Mouse (Mus musculus) testis, adult 2 months (tissue): Measurements from ENCODE around the gene Pck1.

Experiments used
- CTCF ChIP-seq: fragments of 200-500 bp; IDR thresholded peaks from 2 replicates; pipeline ENCODE4 v1.5.1; 2012; ENCODE audit warnings: low read depth, mild to moderate bottlenecking, inconsistent platforms, low read length, moderate library complexity; ENCODE audit not compliant: control insufficient read depth, insufficient read depth, insufficient replicate concordance
- POLR2A ChIP-seq: fragments of 200-500 bp; IDR thresholded peaks from 2 replicates; pipeline ENCODE4 v1.6.1; 2012; ENCODE audit warnings: low read depth, mild to moderate bottlenecking, inconsistent platforms, low read length, moderate library complexity; ENCODE audit not compliant: control insufficient read depth

- TF ChIP-seq CTCF (no peak), POLR2A (no peak)
These were observed 6.1 kb upstream of the Pck1 start for GRCm38 (mm10) chr2:173146728-173147127.
